Mouse (Mus musculus) gastrocnemius, adult 2 months (tissue): Measurements from ENCODE around the gene Zbed3. TPM values are rescaled to one million over a fixed set of nuclear protein-coding genes. Genes with fewer than 3 reads are reported as not detected.
A peak's percentile ranks its signal among the peaks of the same experiment; 100 is the strongest.

Experiments used
- DNase-seq: peaks from one replicate; pipeline ENCODE4 v3.0.0; 2022
- H3K27ac ChIP-seq: fragments of 200-600 bp; 2 replicates; pipeline ENCODE4 v1.8.1; 2022; ENCODE audit warnings: mild to moderate bottlenecking
- H3K4me3 ChIP-seq: fragments of 200-600 bp; 2 replicates; pipeline ENCODE4 v1.8.1; 2022; ENCODE audit warnings: mild to moderate bottlenecking, moderate library complexity
- CTCF ChIP-seq: fragments of 200-600 bp; IDR thresholded peaks from 2 replicates; pipeline ENCODE4 v1.8.1; 2022; ENCODE audit warnings: antibody characterized with exemption, mild to moderate bottlenecking, moderate library complexity
- intact Hi-C: fragments of 180-260 bp; cut with DNase I; formaldehyde crosslinking; loops from one replicate; pipeline ENCODE4 v1.15.1; 2025
- total RNA-seq, 2 experiments: library from RNA; stranded (reverse); gene quantifications; 2 replicates each; pipeline ENCODE4 v1.2.3; 2021

Gene Zbed3
- total RNA-seq, 2 experiments from 2014 or later, result 4.2 to 8.2 TPM

- peak; percentile 50 for DNase-seq
- Histone ChIP-seq H3K27ac (peak overlapping the region; percentile 91), H3K4me3 (peak overlapping the region; percentile 96)
- intact Hi-C loops, result no loop called here
- TF ChIP-seq CTCF, result peak; percentile 67
Observed at GRCm38 (mm10) chr13:95323950-95324625, 676 bp downstream of the Zbed3 start.

GRCm38 (mm10) chr13:95324626-95325079 is 1.2 kb downstream of the Zbed3 start:
- peak; percentile 29 for DNase-seq
- Histone ChIP-seq H3K4me3 (peak overlapping the region; percentile 96), H3K27ac (peak overlapping the region; percentile 91)
- intact Hi-C loops, result no loop called here
- TF ChIP-seq CTCF, result no peak

- intact Hi-C loops, result no loop called here
- peak overlapping the region; percentile 96 for H3K4me3 ChIP-seq
Observed at GRCm38 (mm10) chr13:95325080-95325906, 1.9 kb downstream of the Zbed3 start.

DNA sequence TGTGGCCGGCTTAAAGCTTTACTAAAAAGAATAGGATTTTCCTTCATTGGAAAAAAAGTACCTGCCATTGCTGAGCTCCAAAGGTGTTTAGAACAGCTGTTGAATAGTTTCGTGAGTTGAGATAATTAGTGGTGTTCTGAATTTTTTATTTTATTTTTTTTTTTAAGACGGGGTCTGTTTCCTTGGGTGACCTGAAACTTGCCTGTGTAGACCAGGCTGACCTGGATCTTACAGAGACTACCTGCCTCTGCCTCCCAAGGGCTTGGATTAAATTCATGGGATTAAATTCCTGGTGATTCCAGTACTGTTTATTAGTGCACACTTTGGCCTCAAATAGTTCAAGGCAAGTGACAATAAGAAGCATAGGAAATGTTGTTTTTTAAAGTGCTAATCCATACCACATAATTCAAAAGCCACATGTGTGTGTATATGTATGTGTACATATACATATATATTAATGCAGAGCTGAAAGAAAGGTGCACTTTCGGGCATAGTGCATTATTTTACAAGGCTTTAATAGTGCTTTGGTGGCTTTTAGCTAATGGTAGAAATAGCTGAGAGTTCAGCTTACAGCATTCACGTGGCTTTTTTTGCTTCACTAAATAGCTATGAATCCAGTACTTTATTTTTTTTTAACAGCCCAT is 2.6 kb downstream of the Zbed3 start:
- peak overlapping the region; percentile 91 for H3K27ac ChIP-seq
- no peak for TF ChIP-seq CTCF
- no peak for DNase-seq
- intact Hi-C loops, result no loop called here
- peak overlapping the region; percentile 96 for H3K4me3 ChIP-seq

More at GRCm38 (mm10) chr13:95325080-95325906, 1.9 kb downstream of the Zbed3 start:
- peak; percentile 2; the same call in 1 of the 2 replicates for TF ChIP-seq CTCF
- DNase-seq, result peak; percentile 73
- H3K27ac ChIP-seq, result peak overlapping the region; percentile 91

GRCm38 (mm10) chr13:95326611-95327344 is 3.4 kb downstream of the Zbed3 start:
- peak overlapping the region; percentile 91; the same call in 1 of the 2 replicates for H3K27ac ChIP-seq
- no peak for TF ChIP-seq CTCF
- intact Hi-C loops, result no loop called here
- H3K4me3 ChIP-seq, result peak overlapping the region; percentile 96
- DNase-seq, result no peak

DNA sequence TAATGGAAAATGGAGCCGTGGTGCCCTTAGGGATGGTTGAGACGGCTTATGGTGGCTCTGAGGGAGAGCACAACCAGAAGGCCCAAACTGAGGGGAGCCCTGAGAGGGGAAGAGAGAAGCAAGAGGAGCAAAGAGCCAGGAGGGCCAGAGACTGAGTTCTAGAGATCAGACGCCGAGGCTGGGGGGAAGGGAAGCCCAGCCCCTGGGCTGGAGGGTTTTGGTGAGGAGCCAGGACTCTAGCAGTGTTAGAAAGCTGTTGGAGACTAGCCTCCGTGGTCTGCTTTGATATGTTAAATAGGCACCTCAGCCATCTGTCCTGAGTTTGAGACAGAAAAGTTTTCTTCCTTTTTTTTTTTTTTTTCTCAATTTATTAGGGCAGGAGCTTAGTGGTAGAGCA is 3.9 kb downstream of the Zbed3 start:
- no peak for TF ChIP-seq CTCF
- intact Hi-C loops, result no loop called here
- DNase-seq, result no peak
- peak overlapping the region; percentile 91; the same call in 1 of the 2 replicates for H3K27ac ChIP-seq
- H3K4me3 ChIP-seq, result peak overlapping the region; percentile 96

DNA sequence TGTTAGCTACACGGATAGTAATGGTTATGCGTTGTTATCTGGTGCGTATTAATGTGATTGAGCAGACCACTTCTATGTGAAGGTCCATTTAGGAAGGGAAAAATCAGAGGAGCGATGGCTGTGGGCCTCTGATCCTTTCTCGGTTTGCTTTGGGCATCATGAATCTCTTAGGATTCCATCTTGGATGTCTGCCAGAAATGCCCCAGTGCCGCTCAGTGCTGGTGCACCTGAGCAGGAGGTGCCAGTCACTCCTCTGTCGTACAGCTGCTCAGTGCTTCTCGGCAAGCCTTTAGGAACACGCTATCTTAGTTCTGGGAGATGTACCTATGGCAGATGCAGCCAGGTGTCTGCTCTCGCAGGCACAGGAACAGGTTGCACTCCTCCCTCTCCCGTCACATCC is 5.4 kb downstream of the Zbed3 start:
- TF ChIP-seq CTCF, result no peak
- intact Hi-C loops, result no loop called here

DNA sequence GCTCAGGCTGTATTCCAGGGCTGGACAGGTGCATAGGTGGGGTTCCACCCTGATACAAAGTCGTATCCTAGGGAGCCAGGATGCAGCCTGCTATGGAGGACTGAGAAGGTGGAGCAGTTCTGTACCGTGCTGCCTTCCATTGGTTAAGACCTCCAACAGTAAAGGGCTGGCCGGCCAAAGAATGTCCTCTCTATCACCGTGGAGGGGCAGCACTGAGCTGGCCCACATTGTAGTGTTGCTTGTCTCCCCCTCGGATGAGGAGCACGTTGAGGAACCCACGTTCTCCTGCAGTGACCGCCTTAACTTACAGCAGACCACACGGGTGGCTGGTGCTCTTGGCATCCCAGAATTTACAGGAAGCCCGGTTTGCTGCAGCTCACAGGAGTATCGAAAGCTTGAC is 7.1 kb downstream of the Zbed3 start:
- no peak overlapping the region for H3K27ac ChIP-seq
- DNase-seq, result no peak
- intact Hi-C loops, result no loop called here
- no peak overlapping the region for H3K4me3 ChIP-seq
- no peak for TF ChIP-seq CTCF

More for the DNA sequence above, 5.4 kb downstream of the Zbed3 start:
- H3K4me3 ChIP-seq, result no peak overlapping the region
- no peak overlapping the region for H3K27ac ChIP-seq
- DNase-seq, result no peak

- DNase-seq, result no peak
- intact Hi-C loops, result no loop called here
Observed at GRCm38 (mm10) chr13:95332086-95332899, 8.9 kb downstream of the Zbed3 start.

GRCm38 (mm10) chr13:95336122-95336677 is 12.8 kb downstream of the Zbed3 start:
- Histone ChIP-seq H3K4me3 (no peak overlapping the region), H3K27ac (no peak overlapping the region)
- no peak for DNase-seq
- intact Hi-C loops, result no loop called here
- TF ChIP-seq CTCF, result no peak

More at GRCm38 (mm10) chr13:95332086-95332899, 8.9 kb downstream of the Zbed3 start:
- Histone ChIP-seq H3K4me3 (no peak overlapping the region), H3K27ac (no peak overlapping the region)
- TF ChIP-seq CTCF, result no peak

GRCm38 (mm10) chr13:95343470-95343869 is 20.1 kb downstream of the Zbed3 start:
- H3K27ac ChIP-seq, result no peak overlapping the region
- no peak overlapping the region for H3K4me3 ChIP-seq
- intact Hi-C loops, result no loop called here
- DNase-seq, result no peak
- no peak for TF ChIP-seq CTCF
